Mouse (Mus musculus): ENCODE measurements around the gene Ubb.

- TF ChIP-seq CTCF (IDR thresholded peaks at IDR 0.05; ENCODE audit: insufficient read depth, low read length) = no peak
- TF ChIP-seq POLR2A (IDR thresholded peaks at IDR 0.05; ENCODE audit: borderline replicate concordance, extremely low read depth, low read depth, low read length) = no peak
Measured at GRCm38 (mm10) chr11:62549782-62550181, 1.2 kb upstream of the Ubb start.
